Mouse (Mus musculus): Measurements from ENCODE around the gene Ptprt. TPM values are rescaled to one million over a fixed set of nuclear protein-coding genes. Genes with fewer than 3 reads are reported as not detected.
A peak's percentile ranks its signal among the peaks of the same experiment; 100 is the strongest.

Ptprt gene
- polyA plus RNA-seq (2016; fragmentation: Nextera tagmentation; extraction: Ambion mirVana), result 4.0 and 4.7 TPM in 2 replicates

GRCm38 (mm10) chr2:162660941-162661386 lies at the start of gene Ptprt:
Gene Ptprt, minus strand, starts transcription at chr2:162661147.
- H3K9ac ChIP-seq (replicated peaks), result peak within 1 kb of the TSS; percentile 70
- peak within 1 kb of the TSS; percentile 98 for H3K4me2 ChIP-seq
- H3K4me1 ChIP-seq (replicated peaks), result peaks cover 34% of the 10 kb centered on the region
- 1% methylated on average over 62 of the region's 73 CpGs for WGBS
- no peak for ATAC-seq (ENCODE audit: insufficient number of reproducible peaks, insufficient read depth, low FRiP score, low TSS enrichment, low read depth)
- H3K27ac ChIP-seq, result no peak within 1 kb of the TSS
- H3K4me3 ChIP-seq (replicated peaks), result peak within 1 kb of the TSS; percentile 63
- no peaks in the 10 kb centered on the region for H3K9me3 ChIP-seq
- peaks cover 69% of the 10 kb centered on the region for H3K27me3 ChIP-seq
- no peaks in the 10 kb centered on the region for H3K36me3 ChIP-seq

- H3K27ac ChIP-seq, result no peak overlapping the region
- H3K9ac ChIP-seq (replicated peaks), result no peak overlapping the region
- H3K4me2 ChIP-seq, result no peak overlapping the region
- H3K9me3 ChIP-seq, result no peaks in the 10 kb centered on the region; the same call in 1 of the 2 replicates
- H3K36me3 ChIP-seq, result no peaks in the 10 kb centered on the region
- ATAC-seq (ENCODE audit: insufficient number of reproducible peaks, insufficient read depth, low FRiP score, low TSS enrichment, low read depth), result no peak
- WGBS, result 85% methylated on average over 2 of the region's 2 CpGs
- H3K4me1 ChIP-seq (replicated peaks), result no peaks in the 10 kb centered on the region
- no peak overlapping the region for H3K4me3 ChIP-seq (replicated peaks)
- no peaks in the 10 kb centered on the region for H3K27me3 ChIP-seq
These were observed 49.5 kb upstream of the Ptprt start for GRCm38 (mm10) chr2:162710443-162710842.

DNA sequence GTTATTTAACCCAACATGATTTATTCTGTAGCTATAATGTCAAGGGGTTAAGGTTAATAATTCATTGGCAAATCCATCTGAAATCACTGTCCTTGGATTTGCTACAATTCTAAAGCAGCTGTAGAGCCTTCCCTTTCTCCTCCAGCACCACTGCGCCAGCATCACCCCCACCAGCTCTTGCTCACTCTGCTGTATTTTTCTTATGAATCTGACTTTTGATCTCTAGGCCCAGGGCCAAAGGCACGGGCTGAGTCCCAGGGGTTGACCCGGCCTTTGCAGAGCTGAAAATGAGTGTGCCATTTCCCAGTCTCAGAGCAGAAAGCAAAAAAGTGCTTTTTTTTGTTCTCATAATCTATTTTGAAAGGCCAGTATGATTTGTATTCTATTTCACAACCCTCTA lies 38.7 kb upstream of the Ptprt start:
- H3K27me3 ChIP-seq, result no peaks in the 10 kb centered on the region
- H3K9me3 ChIP-seq, result no peaks in the 10 kb centered on the region
- H3K4me3 ChIP-seq (replicated peaks), result no peak overlapping the region
- WGBS, result 81% methylated on average over 3 of the region's 3 CpGs
- no peak overlapping the region for H3K4me2 ChIP-seq
- no peaks in the 10 kb centered on the region for H3K4me1 ChIP-seq (replicated peaks)
- ATAC-seq (ENCODE audit: insufficient number of reproducible peaks, insufficient read depth, low FRiP score, low TSS enrichment, low read depth), result no peak
- no peak overlapping the region for H3K9ac ChIP-seq (replicated peaks)
- no peak overlapping the region for H3K27ac ChIP-seq
- no peaks in the 10 kb centered on the region for H3K36me3 ChIP-seq

- Histone ChIP-seq H3K4me3 (replicated peaks) (no peak overlapping the region), H3K9me3 (no peaks in the 10 kb centered on the region), H3K27me3 (no peaks in the 10 kb centered on the region), H3K4me2 (no peak overlapping the region), H3K4me1 (replicated peaks) (no peaks in the 10 kb centered on the region), H3K27ac (no peak overlapping the region), H3K36me3 (no peaks in the 10 kb centered on the region), H3K9ac (replicated peaks) (no peak overlapping the region)
- no peak for ATAC-seq (ENCODE audit: insufficient number of reproducible peaks, insufficient read depth, low FRiP score, low TSS enrichment, low read depth)
These were observed 38.1 kb upstream of the Ptprt start for GRCm38 (mm10) chr2:162699036-162699435.

GRCm38 (mm10) chr2:162698068-162698467 lies 37.1 kb upstream of the Ptprt start:
- Histone ChIP-seq H3K4me1 (replicated peaks) (no peaks in the 10 kb centered on the region), H3K4me2 (no peak overlapping the region), H3K9ac (replicated peaks) (no peak overlapping the region), H3K27ac (no peak overlapping the region), H3K4me3 (replicated peaks) (no peak overlapping the region), H3K27me3 (no peaks in the 10 kb centered on the region), H3K9me3 (no peaks in the 10 kb centered on the region), H3K36me3 (no peaks in the 10 kb centered on the region)
- ATAC-seq (ENCODE audit: insufficient number of reproducible peaks, insufficient read depth, low FRiP score, low TSS enrichment, low read depth), result no peak
- WGBS, result 77% methylated on average over 8 of the region's 8 CpGs

DNA sequence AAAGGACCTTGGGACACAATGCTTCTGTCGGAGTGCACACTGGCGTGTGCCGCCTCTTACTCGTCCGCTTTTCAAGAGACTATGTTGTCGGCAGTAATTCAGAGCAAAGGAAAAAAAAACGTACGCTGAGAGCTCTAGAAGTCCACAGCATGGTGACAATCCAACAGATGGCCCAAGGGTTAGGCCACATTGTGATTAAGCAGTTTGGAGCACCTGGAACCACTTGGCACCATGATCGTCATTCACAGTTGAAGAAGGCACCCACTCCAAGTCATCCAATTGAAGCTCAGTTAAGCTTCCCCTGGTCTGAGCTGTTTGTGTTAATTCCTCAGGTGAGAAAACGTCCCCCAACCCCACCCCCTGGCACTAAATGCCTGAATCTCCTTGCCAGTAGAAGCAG lies 36.2 kb upstream of the Ptprt start:
- Histone ChIP-seq H3K27ac (no peak overlapping the region), H3K9ac (replicated peaks) (no peak overlapping the region), H3K4me3 (replicated peaks) (no peak overlapping the region), H3K4me2 (no peak overlapping the region), H3K4me1 (replicated peaks) (no peaks in the 10 kb centered on the region), H3K27me3 (no peaks in the 10 kb centered on the region), H3K36me3 (no peaks in the 10 kb centered on the region), H3K9me3 (no peaks in the 10 kb centered on the region)
- 70% methylated on average over 10 of the region's 10 CpGs for WGBS
- ATAC-seq (ENCODE audit: insufficient number of reproducible peaks, insufficient read depth, low FRiP score, low TSS enrichment, low read depth), result no peak

GRCm38 (mm10) chr2:162692143-162692542 lies 31.2 kb upstream of the Ptprt start:
- ATAC-seq (ENCODE audit: insufficient number of reproducible peaks, insufficient read depth, low FRiP score, low TSS enrichment, low read depth), result no peak
- no peak overlapping the region for H3K4me2 ChIP-seq
- no peak overlapping the region for H3K27ac ChIP-seq
- H3K9me3 ChIP-seq, result no peaks in the 10 kb centered on the region
- H3K4me3 ChIP-seq (replicated peaks), result no peak overlapping the region
- H3K36me3 ChIP-seq, result no peaks in the 10 kb centered on the region
- no peaks in the 10 kb centered on the region for H3K4me1 ChIP-seq (replicated peaks)
- 94% methylated on average over 11 of the region's 12 CpGs for WGBS
- no peaks in the 10 kb centered on the region for H3K27me3 ChIP-seq
- no peak overlapping the region for H3K9ac ChIP-seq (replicated peaks)

DNA sequence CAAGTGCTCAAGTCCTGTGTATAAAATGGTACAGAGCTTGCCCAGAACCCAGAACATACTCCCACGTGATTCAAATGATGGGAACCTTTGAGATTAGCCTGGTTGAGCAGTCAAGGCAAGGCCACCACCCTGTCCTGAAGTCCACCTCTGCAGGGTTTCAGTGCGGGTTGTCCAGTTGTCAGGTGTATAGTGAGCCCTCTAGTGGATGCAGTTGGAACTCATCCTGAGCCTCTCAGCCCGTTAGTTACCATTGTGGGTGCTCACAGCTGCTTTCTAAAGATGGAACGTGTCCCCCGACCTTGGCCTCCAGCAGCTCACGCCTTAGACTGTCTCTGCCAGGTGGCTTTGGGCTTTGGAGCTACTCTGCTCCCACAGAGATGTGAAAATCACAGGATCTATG lies 21.7 kb upstream of the Ptprt start:
- whole genome bisulfite sequencing, result 10% methylated on average over 6 of the region's 6 CpGs
- no peak overlapping the region for H3K27ac ChIP-seq
- ATAC-seq (ENCODE audit: insufficient number of reproducible peaks, insufficient read depth, low FRiP score, low TSS enrichment, low read depth), result peak; percentile 10; the same call in 1 of the 2 replicates
- H3K9ac ChIP-seq (replicated peaks), result no peak overlapping the region
- H3K9me3 ChIP-seq, result no peaks in the 10 kb centered on the region
- no peaks in the 10 kb centered on the region for H3K4me1 ChIP-seq (replicated peaks)
- no peaks in the 10 kb centered on the region for H3K36me3 ChIP-seq
- H3K27me3 ChIP-seq, result 0 out of 2 replicates have a peak, but pooled peaks cover 2% of the 10 kb centered on the region
- H3K4me3 ChIP-seq (replicated peaks), result no peak overlapping the region
- H3K4me2 ChIP-seq, result no peak overlapping the region

DNA sequence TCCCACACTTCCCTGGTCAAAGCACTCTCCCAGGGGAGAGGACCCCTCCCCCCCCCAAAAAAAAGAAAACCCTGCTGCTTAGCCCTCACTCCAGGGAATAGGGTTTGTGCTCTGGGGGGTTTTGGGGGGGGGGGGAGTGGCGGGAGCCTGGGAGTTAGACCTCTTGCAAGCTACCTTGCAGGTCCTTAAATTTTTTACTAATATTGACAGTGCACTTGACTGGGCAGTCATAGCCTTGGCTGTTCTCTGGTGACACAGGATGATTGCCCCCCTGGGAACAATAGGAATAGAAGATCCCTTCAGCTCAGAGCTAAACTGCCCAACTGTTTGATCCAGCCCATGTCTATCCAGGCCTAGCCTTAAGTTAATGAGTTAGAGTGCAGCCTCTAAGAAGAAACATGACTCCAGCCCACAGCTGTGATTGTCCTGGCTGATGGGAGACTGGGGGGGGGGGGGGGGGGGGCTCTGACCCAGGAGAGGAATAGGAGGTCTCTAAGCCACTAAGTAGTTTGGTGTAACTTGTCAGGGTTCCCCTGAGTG lies 1.6 kb upstream of the Ptprt start:
- ATAC-seq (ENCODE audit: insufficient number of reproducible peaks, insufficient read depth, low FRiP score, low TSS enrichment, low read depth), result 0 out of 2 replicates have a peak, but pooled peaks have one; percentile 17
- Histone ChIP-seq H3K9ac (replicated peaks) (no peak overlapping the region), H3K27me3 (peaks cover 56% of the 10 kb centered on the region), H3K27ac (no peak overlapping the region), H3K4me1 (replicated peaks) (peaks cover 34% of the 10 kb centered on the region), H3K36me3 (no peaks in the 10 kb centered on the region), H3K4me3 (replicated peaks) (no peak overlapping the region), H3K4me2 (no peak overlapping the region; the same call in 1 of the 2 replicates), H3K9me3 (no peaks in the 10 kb centered on the region)
- 14% methylated on average over 1 of the region's 1 CpGs for WGBS

GRCm38 (mm10) chr2:162661733-162662132 lies 786 bp upstream of the Ptprt start:
- WGBS, result 9% methylated on average over 4 of the region's 4 CpGs
- Histone ChIP-seq H3K27me3 (peaks cover 62% of the 10 kb centered on the region), H3K36me3 (no peaks in the 10 kb centered on the region), H3K9ac (replicated peaks) (no peak overlapping the region), H3K4me2 (peak overlapping the region; percentile 98), H3K9me3 (no peaks in the 10 kb centered on the region), H3K27ac (no peak overlapping the region), H3K4me1 (replicated peaks) (peaks cover 34% of the 10 kb centered on the region), H3K4me3 (replicated peaks) (peak overlapping the region; percentile 63)
- ATAC-seq (ENCODE audit: insufficient number of reproducible peaks, insufficient read depth, low FRiP score, low TSS enrichment, low read depth), result no peak

- Histone ChIP-seq H3K9ac (replicated peaks) (peak overlapping the region; percentile 70), H3K27me3 (peaks cover 70% of the 10 kb centered on the region), H3K27ac (no peak overlapping the region), H3K4me1 (replicated peaks) (peaks cover 34% of the 10 kb centered on the region), H3K4me3 (replicated peaks) (peak overlapping the region; percentile 63), H3K36me3 (no peaks in the 10 kb centered on the region), H3K4me2 (peak overlapping the region; percentile 98), H3K9me3 (no peaks in the 10 kb centered on the region)
- no peak for ATAC-seq (ENCODE audit: insufficient number of reproducible peaks, insufficient read depth, low FRiP score, low TSS enrichment, low read depth)
- WGBS, result under 1% methylated on average over 49 of the region's 57 CpGs
These were observed 561 bp downstream of the Ptprt start for GRCm38 (mm10) chr2:162660231-162660940.
